Mouse (Mus musculus) mesoderm, embryonic 11.5 days (tissue): ENCODE measurements at regions not wholly inside any gene's neighbourhood (a gene's known extent, or its start where the extent isn't known, plus 50 kb on each side); places are given as distances from the start of the nearest gene placed in this dataset.

Experiments
- DNase-seq: peaks from one replicate; pipeline ENCODE4 v3.0.0-alpha.2; 2012; ENCODE audit warnings: low read depth, low spot score

- no peak for DNase-seq
Measured at GRCm38 (mm10) chrX:10770575-10770974, 55.8 kb downstream of the Mid1ip1 start.

GRCm38 (mm10) chrX:10775714-10776515 lies 61.1 kb downstream of the Mid1ip1 start:
- peak; percentile 3 for DNase-seq

GRCm38 (mm10) chrX:10776516-10776818 lies 61.7 kb downstream of the Mid1ip1 start:
- DNase-seq, result no peak

- no peak for DNase-seq
Measured at GRCm38 (mm10) chrX:10778014-10778413, 63.2 kb downstream of the Mid1ip1 start.

- no peak for DNase-seq
Measured at GRCm38 (mm10) chrX:10786359-10786758, 71.5 kb downstream of the Mid1ip1 start.

GRCm38 (mm10) chrX:10787057-10787456 lies 72.2 kb downstream of the Mid1ip1 start:
- DNase-seq, result no peak

- DNase-seq, result no peak
Measured at GRCm38 (mm10) chrX:10820313-10820920, 105.6 kb downstream of the Mid1ip1 start.

- DNase-seq, result peak; percentile 6
Measured at GRCm38 (mm10) chrX:10833681-10834080, 118.9 kb downstream of the Mid1ip1 start.

GRCm38 (mm10) chrX:10857089-10857488 lies 142.3 kb downstream of the Mid1ip1 start:
- DNase-seq, result no peak

- DNase-seq, result no peak
Measured at GRCm38 (mm10) chrX:10857668-10858067, 142.9 kb downstream of the Mid1ip1 start.

- DNase-seq, result no peak
Measured at GRCm38 (mm10) chrX:10871613-10872012, 156.8 kb downstream of the Mid1ip1 start.

GRCm38 (mm10) chrX:10877856-10878255 lies 163.0 kb downstream of the Mid1ip1 start:
- DNase-seq, result peak; percentile 75

- no peak for DNase-seq
Measured at GRCm38 (mm10) chrX:10878922-10879321, 164.1 kb downstream of the Mid1ip1 start.

GRCm38 (mm10) chrX:10883729-10884464 lies 169.1 kb downstream of the Mid1ip1 start:
- DNase-seq, result peak; percentile 12

GRCm38 (mm10) chrX:10892815-10893214 lies 178.0 kb downstream of the Mid1ip1 start:
- DNase-seq, result no peak

- DNase-seq, result no peak
Measured at GRCm38 (mm10) chrX:10896193-10896955, 181.6 kb downstream of the Mid1ip1 start.

- no peak for DNase-seq
Measured at GRCm38 (mm10) chrX:10902686-10903085, 187.9 kb downstream of the Mid1ip1 start.

GRCm38 (mm10) chrX:10904072-10904471 lies 189.3 kb downstream of the Mid1ip1 start:
- DNase-seq, result no peak

- peak; percentile 2 for DNase-seq
Measured at GRCm38 (mm10) chrX:10904889-10905288, 190.1 kb downstream of the Mid1ip1 start.

GRCm38 (mm10) chrX:10911127-10912061 lies 196.6 kb downstream of the Mid1ip1 start:
- no peak for DNase-seq
